Mouse (Mus musculus): ENCODE data around the gene Orc4.
"Not testable (repeated sequence)": the region's sequence is repeated elsewhere in the genome, so short reads cannot be mapped to it uniquely, and the experiment has no call there.

Gene Orc4

GRCm38 (mm10) chr2:48950252-48950315 lies at the start of gene Orc4:
Gene Orc4, minus strand, starts transcription at chr2:48950277.
- DNase-seq (ENCODE audit: low read depth, low spot score) = no peak

- no peak for DNase-seq (ENCODE audit: low read depth, low spot score)
These were observed 40.2 kb upstream of the Orc4 start for GRCm38 (mm10) chr2:48990322-48990721.

GRCm38 (mm10) chr2:48978920-48979319 lies 28.8 kb upstream of the Orc4 start:
- DNase-seq (ENCODE audit: low read depth, low spot score) = no peak

GRCm38 (mm10) chr2:48956591-48956990 lies 6.5 kb upstream of the Orc4 start:
- no peak for DNase-seq (ENCODE audit: low read depth, low spot score)

GRCm38 (mm10) chr2:48950316-48950880 lies 321 bp upstream of the Orc4 start:
- no peak for DNase-seq (ENCODE audit: low read depth, low spot score)

- DNase-seq (ENCODE audit: low read depth, low spot score) = peak; percentile 28
These were observed 280 bp downstream of the Orc4 start for GRCm38 (mm10) chr2:48949743-48950251.

GRCm38 (mm10) chr2:48948841-48949584 lies 1.1 kb downstream of the Orc4 start, which contains the start of gene Mbd5:
Gene Mbd5, plus strand, starts transcription at chr2:48949508.
- peak; percentile 99 for DNase-seq (ENCODE audit: low read depth, low spot score)

- no peak for DNase-seq (ENCODE audit: low read depth, low spot score)
These were observed 2.3 kb downstream of the Orc4 start for GRCm38 (mm10) chr2:48947761-48948160.

GRCm38 (mm10) chr2:48935058-48935457 lies 15.0 kb downstream of the Orc4 start:
- no peak for DNase-seq (ENCODE audit: low read depth, low spot score)

- no peak for DNase-seq (ENCODE audit: low read depth, low spot score)
These were observed 34.2 kb downstream of the Orc4 start for GRCm38 (mm10) chr2:48915832-48916231.

GRCm38 (mm10) chr2:48914185-48914584 lies 35.9 kb downstream of the Orc4 start:
- no peak for DNase-seq (ENCODE audit: low read depth, low spot score)

- peak; percentile 34 for DNase-seq (ENCODE audit: low read depth, low spot score)
These were observed 41.2 kb downstream of the Orc4 start for GRCm38 (mm10) chr2:48908866-48909265.

GRCm38 (mm10) chr2:48895186-48895585 lies 54.9 kb downstream of the Orc4 start:
- no peak for DNase-seq (ENCODE audit: low read depth, low spot score)

GRCm38 (mm10) chr2:48885945-48886344 lies 64.1 kb downstream of the Orc4 start:
- peak; percentile 68 for DNase-seq (ENCODE audit: low read depth, low spot score)

- peak; percentile 47 for DNase-seq (ENCODE audit: low read depth, low spot score)
These were observed 81.7 kb downstream of the Orc4 start for GRCm38 (mm10) chr2:48868199-48868913.

- DNase-seq (ENCODE audit: low read depth, low spot score) = not testable (repeated sequence)
These were observed 84.5 kb downstream of the Orc4 start for GRCm38 (mm10) chr2:48865596-48865995.

Measured in telencephalon, adult 2 months (tissue).